Mouse (Mus musculus): ENCODE data around the gene Ano4. TPM values are rescaled to one million over a fixed set of nuclear protein-coding genes. Genes with fewer than 3 reads are reported as not detected.

Ano4 gene
- total and polyA plus RNA-seq, 3 experiments = not detected

GRCm38 (mm10) chr10:89004518-89004917, 340.0 kb downstream of the Ano4 start:
- Histone ChIP-seq H3K79me2 (replicated peaks; ENCODE audit: control insufficient read depth, extremely low read depth, insufficient read depth, poor library complexity, severe bottlenecking) (no peaks in the 10 kb centered on the region), H3K4me1 (ENCODE audit: control insufficient read depth in 1 of 2, insufficient read depth in 2 of 2) (peaks cover 3 to 50% of the 10 kb centered on the region in 2 experiments; a peak in 3 of 4 replicates), H3K27ac (ENCODE audit: insufficient read depth, low read depth) (no peak overlapping the region), H3K4me3 (replicated peaks in 1 of 3; ENCODE audit: low read depth in 2 of 3, low read length in 2 of 3, poor library complexity in 1 of 3) (no peak overlapping the region), H3K9me3 (replicated peaks; ENCODE audit: low read length) (no peaks in the 10 kb centered on the region), H3K27me3 (replicated peaks) (no peaks in the 10 kb centered on the region), H3K9ac (ENCODE audit: insufficient read depth, low read depth) (no peak overlapping the region), H3K4me2 (ENCODE audit: insufficient read depth, low read depth, poor library complexity, severe bottlenecking) (no peak overlapping the region), H3K36me3 (replicated peaks in 1 of 2; ENCODE audit: control insufficient read depth in 1 of 2, insufficient read depth in 1 of 2, low read length in 1 of 2) (no peaks in the 10 kb centered on the region)
- in situ Hi-C loops (cut with MboI; ENCODE audit: low pct_ligation_motif_present, low pct_unique_long_range_greater_than_20kb, low sequenced_read_pairs) (no loop called here), dilution Hi-C loops (cut with MboI; ENCODE audit: extremely low pct_ligation_motif_present, extremely low pct_unique_long_range_greater_than_20kb, low sequenced_read_pairs) (no loop called here)
- TF ChIP-seq NRF1 (IDR thresholded peaks at IDR 0.05; ENCODE audit: low read depth, low read length) (no peak), RCOR1 (conservative IDR thresholded peaks at IDR 0.05; ENCODE audit: low read depth, low read length) (peak; percentile 68; the same call in 1 of the 2 replicates), MAFK (IDR thresholded peaks at IDR 0.05; ENCODE audit: insufficient replicate concordance, low read length) (peak; percentile 57; the same call in 1 of the 2 replicates), RAD21 (IDR thresholded peaks at IDR 0.05; ENCODE audit: low read depth, low read length) (no peak; the same call in 1 of the 2 replicates), NELFE (IDR thresholded peaks at IDR 0.05; ENCODE audit: low read depth, low read length) (no peak), ZC3H11A (IDR thresholded peaks at IDR 0.05; ENCODE audit: low read depth, low read length) (no peak), MEF2A (IDR thresholded peaks at IDR 0.05; ENCODE audit: borderline replicate concordance, low read depth, low read length) (peak; percentile 94), TCF12 (IDR thresholded peaks at IDR 0.05; ENCODE audit: low read depth, low read length) (peak; percentile 50; the same call in 1 of the 2 replicates), BHLHE40 (IDR thresholded peaks at IDR 0.05; ENCODE audit: low read depth, low read length) (peak; percentile 64), JUN (IDR thresholded peaks at IDR 0.05; ENCODE audit: insufficient read depth, low read depth, low read length) (peak; percentile 95), IRF4 (IDR thresholded peaks at IDR 0.05; ENCODE audit: low read depth, low read length) (peak; percentile 97), USF1 (IDR thresholded peaks at IDR 0.05; ENCODE audit: low read depth, low read length) (no peak), SIN3A (IDR thresholded peaks at IDR 0.05; ENCODE audit: low read length) (no peak), JUND (conservative IDR thresholded peaks at IDR 0.05; ENCODE audit: low read depth, low read length) (peak; percentile 98), EP300 (IDR thresholded peaks at IDR 0.05; ENCODE audit: low read length) (peak; percentile 97), MAZ (IDR thresholded peaks at IDR 0.05; ENCODE audit: low read depth, low read length) (no peak), ETS1 (conservative IDR thresholded peaks at IDR 0.05; ENCODE audit: low read depth, low read length) (peak; percentile 79), CHD2 (IDR thresholded peaks at IDR 0.05; ENCODE audit: low read length) (peak; percentile 33; the same call in 1 of the 2 replicates)
- DNase-seq (ENCODE audit: extremely low read depth) = peak; percentile 77

- in situ Hi-C loops (cut with MboI; ENCODE audit: low pct_ligation_motif_present, low pct_unique_long_range_greater_than_20kb, low sequenced_read_pairs) (loop anchor here (10.0 kb wide), 1 partner anchor 122 kb away; no protein-coding TSS in a partner anchor), dilution Hi-C loops (cut with MboI; ENCODE audit: extremely low pct_ligation_motif_present, extremely low pct_unique_long_range_greater_than_20kb, low sequenced_read_pairs) (no loop called here)
- Histone ChIP-seq H3K4me2 (ENCODE audit: insufficient read depth, low read depth, poor library complexity, severe bottlenecking) (no peak overlapping the region), H3K4me3 (replicated peaks in 1 of 3; ENCODE audit: low read depth in 2 of 3, low read length in 2 of 3, poor library complexity in 1 of 3) (no peak overlapping the region), H3K4me1 (ENCODE audit: control insufficient read depth in 1 of 2, insufficient read depth in 2 of 2) (no peaks in the 10 kb centered on the region), H3K27me3 (replicated peaks) (no peaks in the 10 kb centered on the region), H3K79me2 (replicated peaks; ENCODE audit: control insufficient read depth, extremely low read depth, insufficient read depth, poor library complexity, severe bottlenecking) (no peaks in the 10 kb centered on the region), H3K36me3 (replicated peaks in 1 of 2; ENCODE audit: control insufficient read depth in 1 of 2, insufficient read depth in 1 of 2, low read length in 1 of 2) (no peaks in the 10 kb centered on the region), H3K9ac (ENCODE audit: insufficient read depth, low read depth) (no peak overlapping the region), H3K27ac (ENCODE audit: insufficient read depth, low read depth) (no peak overlapping the region), H3K9me3 (replicated peaks; ENCODE audit: low read length) (no peaks in the 10 kb centered on the region)
- no peak for DNase-seq (ENCODE audit: extremely low read depth)
- TF ChIP-seq ETS1 (conservative IDR thresholded peaks at IDR 0.05; ENCODE audit: low read depth, low read length) (no peak), SIN3A (IDR thresholded peaks at IDR 0.05; ENCODE audit: low read length) (no peak), USF1 (IDR thresholded peaks at IDR 0.05; ENCODE audit: low read depth, low read length) (no peak), PAX5 (IDR thresholded peaks at IDR 0.05; ENCODE audit: low read length) (no peak), E2F4 (IDR thresholded peaks at IDR 0.05; ENCODE audit: insufficient replicate concordance, low read depth, low read length) (no peak), JUND (conservative IDR thresholded peaks at IDR 0.05; ENCODE audit: low read depth, low read length) (no peak), CHD1 (IDR thresholded peaks at IDR 0.05; ENCODE audit: low read depth, low read length) (no peak), ZMIZ1 (IDR thresholded peaks at IDR 0.05; ENCODE audit: low read depth, low read length) (no peak), HCFC1 (IDR thresholded peaks at IDR 0.05; ENCODE audit: low read depth, low read length) (no peak)
Measured at GRCm38 (mm10) chr10:88986925-88987324, 357.6 kb downstream of the Ano4 start.

Measured in CH12.LX (cell line).